Mouse (Mus musculus) embryonic facial prominence, embryonic 14.5 days (tissue): Measurements from ENCODE around the gene Ooep. TPM values are rescaled to one million over a fixed set of nuclear protein-coding genes. Genes with fewer than 3 reads are reported as not detected.
"Not testable (repeated sequence)": the region's sequence is repeated elsewhere in the genome, so short reads cannot be mapped to it uniquely, and the experiment has no call there.

ENCODE experiments used
- ATAC-seq: fragments of 200-750 bp; cut with Nextera tagmentation; 2 replicates; pipeline ENCODE4 v1.8.0; 2017; ENCODE audit warnings: low read depth, moderate number of reproducible peaks, moderate TSS enrichment
- DNase-seq: peaks from one replicate; pipeline ENCODE4 v3.0.0-alpha.2; 2015; ENCODE audit warnings: low spot score
- H3K27ac ChIP-seq: fragments of 300-500 bp; sonication (generic); replicated peaks from 2 replicates; pipeline ENCODE4 v1.5.1; 2014; ENCODE audit warnings: low read depth, mild to moderate bottlenecking, low read length, moderate library complexity
- H3K27me3 ChIP-seq: fragments of 300-500 bp; sonication (generic); replicated peaks from 2 replicates; pipeline ENCODE4 v1.6.1; 2014; ENCODE audit warnings: low read length; ENCODE audit not compliant: control insufficient read depth, insufficient read depth
- H3K36me3 ChIP-seq: fragments of 300-500 bp; sonication (generic); 2 replicates; pipeline ENCODE4 v1.6.1; 2014; ENCODE audit warnings: low read length, mixed read lengths; ENCODE audit not compliant: control insufficient read depth, insufficient read depth
- H3K4me1 ChIP-seq: fragments of 300-500 bp; sonication (generic); 2 replicates; pipeline ENCODE4 v1.6.1; 2014; ENCODE audit warnings: antibody characterized with exemption, low read length; ENCODE audit not compliant: control insufficient read depth, insufficient read depth
- H3K4me2 ChIP-seq: fragments of 300-500 bp; sonication (generic); 2 replicates; pipeline ENCODE4 v1.6.1; 2014; ENCODE audit warnings: low read depth, mild to moderate bottlenecking, low read length, moderate library complexity, mixed read lengths
- H3K4me3 ChIP-seq: fragments of 300-500 bp; sonication (generic); 2 replicates; pipeline ENCODE4 v1.5.1; 2014; ENCODE audit warnings: low read depth, mild to moderate bottlenecking, low read length
- H3K9ac ChIP-seq: fragments of 300-500 bp; sonication (generic); 2 replicates; pipeline ENCODE4 v1.6.1; 2014; ENCODE audit warnings: low read depth, mild to moderate bottlenecking, low read length, moderate library complexity, mixed read lengths
- H3K9me3 ChIP-seq: fragments of 300-500 bp; sonication (generic); 2 replicates; pipeline ENCODE4 v1.6.1; 2016; ENCODE audit warnings: low read length; ENCODE audit not compliant: control insufficient read depth
- WGBS: fragments of 180-500 bp; shearing (Covaris S2); extraction: QIAGEN DNeasy Blood & Tissue Kit; methylation state at CpG from one replicate; pipeline ENCODE4 v1.1.7; 2014; 5-methylcytosine and 5-hydroxymethylcytosine counted together
- polyA plus RNA-seq: library from polyadenylated mRNA; unstranded; fragments of >200 nt; fragmentation: Nextera tagmentation; extraction: Ambion mirVana; gene quantifications from 2 replicates; pipeline ENCODE4 v1.2.1, GENCODE M21; 2014

Ooep gene
- polyA plus RNA-seq, 1 experiment from 2014 or later, result 3.7 TPM

GRCm38 (mm10) chr9:78349141-78349540, 29.4 kb downstream of the Ooep start:
- ATAC-seq, H3K27me3 ChIP-seq, H3K4me3 ChIP-seq, H3K27ac ChIP-seq, DNase-seq, H3K4me2 ChIP-seq, H3K4me1 ChIP-seq, H3K9me3 ChIP-seq, H3K9ac ChIP-seq, H3K36me3 ChIP-seq: not testable (repeated sequence)
- 83% methylated on average over 3 of the region's 3 CpGs for WGBS

GRCm38 (mm10) chr9:78348206-78349004, 30.1 kb downstream of the Ooep start:
- not testable (repeated sequence) for H3K4me1 ChIP-seq, H3K36me3 ChIP-seq, H3K27ac ChIP-seq, ATAC-seq, H3K4me3 ChIP-seq, DNase-seq, H3K9me3 ChIP-seq, H3K9ac ChIP-seq, H3K27me3 ChIP-seq, H3K4me2 ChIP-seq
- 64% methylated on average over 6 of the region's 6 CpGs for WGBS

- no peak overlapping the region for H3K4me3 ChIP-seq
- no peaks in the 10 kb centered on the region for H3K4me1 ChIP-seq
- H3K9me3 ChIP-seq, result no peaks in the 10 kb centered on the region
- H3K4me2 ChIP-seq, result no peak overlapping the region
- no peaks in the 10 kb centered on the region for H3K27me3 ChIP-seq
- WGBS, result 61% methylated on average over 3 of the region's 3 CpGs
- no peak overlapping the region for H3K9ac ChIP-seq
- ATAC-seq (peak; percentile 50; the same call in 1 of the 2 replicates), DNase-seq (no peak)
- no peaks in the 10 kb centered on the region for H3K36me3 ChIP-seq
- no peak overlapping the region for H3K27ac ChIP-seq
These were observed 31.5 kb downstream of the Ooep start for GRCm38 (mm10) chr9:78347004-78347403.

GRCm38 (mm10) chr9:78345235-78345634, 33.3 kb downstream of the Ooep start:
- H3K4me1 ChIP-seq, H3K9ac ChIP-seq, H3K27ac ChIP-seq, ATAC-seq, DNase-seq, H3K4me3 ChIP-seq, H3K36me3 ChIP-seq, H3K4me2 ChIP-seq, H3K9me3 ChIP-seq, H3K27me3 ChIP-seq: not testable (repeated sequence)
- WGBS, result 63% methylated on average over 4 of the region's 4 CpGs

GRCm38 (mm10) chr9:78343055-78343454, 35.5 kb downstream of the Ooep start:
- not testable (repeated sequence) for DNase-seq, H3K36me3 ChIP-seq, ATAC-seq, H3K27ac ChIP-seq, H3K27me3 ChIP-seq, H3K9me3 ChIP-seq, H3K9ac ChIP-seq, H3K4me3 ChIP-seq, H3K4me1 ChIP-seq, H3K4me2 ChIP-seq
- 84% methylated on average over 8 of the region's 9 CpGs for WGBS

GRCm38 (mm10) chr9:78342494-78342893, 36.0 kb downstream of the Ooep start:
- not testable (repeated sequence) for ATAC-seq

GRCm38 (mm10) chr9:78340324-78340723, 38.2 kb downstream of the Ooep start:
- H3K9me3 ChIP-seq, H3K36me3 ChIP-seq, H3K27ac ChIP-seq, H3K4me2 ChIP-seq, H3K27me3 ChIP-seq, H3K4me3 ChIP-seq, H3K9ac ChIP-seq, H3K4me1 ChIP-seq, ATAC-seq: not testable (repeated sequence)
- 12% methylated on average over 8 of the region's 8 CpGs for WGBS
- peak; percentile 34 for DNase-seq

More at GRCm38 (mm10) chr9:78342494-78342893, 36.0 kb downstream of the Ooep start:
- DNase-seq, H3K4me1 ChIP-seq, H3K27me3 ChIP-seq, H3K27ac ChIP-seq, H3K36me3 ChIP-seq, H3K9ac ChIP-seq, H3K4me2 ChIP-seq, H3K4me3 ChIP-seq, H3K9me3 ChIP-seq: not testable (repeated sequence)
- WGBS, result 85% methylated on average over 4 of the region's 4 CpGs

- DNase-seq, result peak; percentile 19
- H3K27ac ChIP-seq, H3K4me2 ChIP-seq, ATAC-seq, H3K36me3 ChIP-seq, H3K4me1 ChIP-seq, H3K27me3 ChIP-seq, H3K9ac ChIP-seq, H3K4me3 ChIP-seq, H3K9me3 ChIP-seq: not testable (repeated sequence)
These were observed 41.5 kb downstream of the Ooep start for GRCm38 (mm10) chr9:78337050-78337449.

GRCm38 (mm10) chr9:78327289-78327688, 51.2 kb downstream of the Ooep start, which contains the start of gene Omt2b:
Omt2b (plus strand) TSS chr9:78327589.
- H3K4me3 ChIP-seq, H3K4me1 ChIP-seq, H3K27me3 ChIP-seq, ATAC-seq, H3K36me3 ChIP-seq, DNase-seq, H3K9ac ChIP-seq, H3K27ac ChIP-seq, H3K9me3 ChIP-seq, H3K4me2 ChIP-seq: not testable (repeated sequence)
- 64% methylated on average over 1 of the region's 1 CpGs for WGBS
